Mouse (Mus musculus): ENCODE data around the gene Sez6l. TPM values are rescaled to one million over a fixed set of nuclear protein-coding genes. Genes with fewer than 3 reads are reported as not detected.
A peak's percentile ranks its signal among the peaks of the same experiment; 100 is the strongest.

The Sez6l gene
- polyA plus RNA-seq, 1 experiment from 2014 or later: 0.82 TPM

- 73% methylated on average over 2 of the region's 2 CpGs for WGBS
- Histone ChIP-seq H3K4me3 (ENCODE audit: low read depth, low read length) (no peak overlapping the region), H3K36me3 (ENCODE audit: control insufficient read depth, insufficient read depth, low read length) (no peaks in the 10 kb centered on the region), H3K4me1 (ENCODE audit: control insufficient read depth, insufficient read depth, low read length) (peaks cover 21% of the 10 kb centered on the region), H3K27me3 (replicated peaks; ENCODE audit: control insufficient read depth, insufficient read depth, low read length) (no peaks in the 10 kb centered on the region), H3K27ac (replicated peaks; ENCODE audit: low read depth, low read length) (0 out of 2 replicates have a peak overlapping the region, but pooled peaks have one; percentile 11), H3K9ac (ENCODE audit: low read depth, low read length) (no peak overlapping the region), H3K4me2 (ENCODE audit: low read depth, low read length) (no peak overlapping the region), H3K9me3 (ENCODE audit: control insufficient read depth, low read length) (no peaks in the 10 kb centered on the region)
- no peak for DNase-seq (ENCODE audit: low spot score)
- no peak for ATAC-seq (ENCODE audit: low read depth)
These were observed 30.1 kb upstream of the Sez6l start for GRCm38 (mm10) chr5:112607119-112607518.

GRCm38 (mm10) chr5:112605371-112605770, 28.4 kb upstream of the Sez6l start:
- no peak overlapping the region for H3K27ac ChIP-seq (replicated peaks; ENCODE audit: low read depth, low read length)
- no peaks in the 10 kb centered on the region for H3K27me3 ChIP-seq (replicated peaks; ENCODE audit: control insufficient read depth, insufficient read depth, low read length)
- H3K9me3 ChIP-seq (ENCODE audit: control insufficient read depth, low read length): no peaks in the 10 kb centered on the region
- H3K4me3 ChIP-seq (ENCODE audit: low read depth, low read length): no peak overlapping the region
- H3K4me2 ChIP-seq (ENCODE audit: low read depth, low read length): no peak overlapping the region
- DNase-seq (ENCODE audit: low spot score) (no peak), ATAC-seq (ENCODE audit: low read depth) (no peak)
- H3K36me3 ChIP-seq (ENCODE audit: control insufficient read depth, insufficient read depth, low read length): no peaks in the 10 kb centered on the region
- 67% methylated on average over 14 of the region's 14 CpGs for WGBS
- peaks cover 24% of the 10 kb centered on the region for H3K4me1 ChIP-seq (ENCODE audit: control insufficient read depth, insufficient read depth, low read length)
- no peak overlapping the region for H3K9ac ChIP-seq (ENCODE audit: low read depth, low read length)

GRCm38 (mm10) chr5:112604251-112604650, 27.3 kb upstream of the Sez6l start:
- H3K4me1 ChIP-seq (ENCODE audit: control insufficient read depth, insufficient read depth, low read length): peaks cover 25% of the 10 kb centered on the region
- H3K27me3 ChIP-seq (replicated peaks; ENCODE audit: control insufficient read depth, insufficient read depth, low read length): no peaks in the 10 kb centered on the region
- WGBS: 74% methylated on average over 1 of the region's 1 CpGs
- H3K4me3 ChIP-seq (ENCODE audit: low read depth, low read length): no peak overlapping the region
- H3K27ac ChIP-seq (replicated peaks; ENCODE audit: low read depth, low read length): no peak overlapping the region
- H3K9ac ChIP-seq (ENCODE audit: low read depth, low read length): no peak overlapping the region
- H3K4me2 ChIP-seq (ENCODE audit: low read depth, low read length): no peak overlapping the region
- no peaks in the 10 kb centered on the region for H3K9me3 ChIP-seq (ENCODE audit: control insufficient read depth, low read length)
- ATAC-seq (ENCODE audit: low read depth) (no peak), DNase-seq (ENCODE audit: low spot score) (peak; percentile 56)
- no peaks in the 10 kb centered on the region for H3K36me3 ChIP-seq (ENCODE audit: control insufficient read depth, insufficient read depth, low read length)

DNA sequence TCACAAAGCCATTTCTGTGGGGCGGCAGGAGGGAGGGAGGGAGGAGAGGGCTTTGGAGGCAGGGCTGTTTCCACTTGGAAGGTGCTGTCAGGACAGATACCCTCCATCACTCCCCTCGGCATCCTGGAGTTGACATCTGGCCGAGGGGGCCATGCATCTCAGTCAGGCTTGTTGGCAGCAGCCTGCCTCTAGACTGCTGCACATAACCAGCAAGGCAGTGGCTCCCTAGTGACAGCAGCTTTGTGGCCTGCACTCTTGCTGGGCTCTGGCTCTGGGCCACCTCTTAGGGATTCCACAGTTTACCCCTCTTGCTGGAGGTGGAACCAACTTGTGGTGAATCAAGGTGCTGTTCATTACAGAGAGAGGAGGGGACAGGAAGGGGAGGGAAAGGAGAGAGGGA, 26.6 kb upstream of the Sez6l start:
- ATAC-seq (ENCODE audit: low read depth): peak; percentile 53; the same call in 1 of the 2 replicates

DNA sequence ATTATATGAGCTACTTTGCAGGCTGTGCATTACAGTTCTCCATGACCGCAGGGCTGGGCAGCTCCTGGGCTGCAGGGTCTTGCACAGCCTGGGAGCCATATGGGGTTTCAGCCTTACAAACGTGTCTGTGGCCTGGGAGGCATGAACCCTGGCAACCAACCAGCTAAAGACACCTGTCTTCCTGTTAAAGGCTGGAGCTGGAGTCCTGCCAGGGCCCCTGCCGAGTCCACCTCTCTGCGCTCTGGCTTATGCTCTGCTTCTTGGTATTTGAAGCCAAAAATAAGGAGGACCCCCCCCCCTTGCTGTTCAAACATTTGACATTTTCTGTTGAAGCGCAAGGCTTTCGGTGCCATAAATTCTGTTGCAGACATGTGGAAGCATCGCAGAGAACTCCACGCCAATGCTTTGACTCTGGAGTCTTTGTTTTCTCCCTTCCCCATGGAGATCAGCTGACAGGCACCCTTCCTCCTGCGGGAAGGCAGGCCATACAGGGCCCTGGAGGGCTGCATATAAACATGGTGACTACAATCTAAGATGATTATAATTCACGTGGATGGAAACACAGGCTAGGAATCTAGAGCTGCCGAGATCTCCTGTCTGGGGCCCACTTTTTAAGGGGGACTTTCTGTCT, 23.4 kb upstream of the Sez6l start:
- no peaks in the 10 kb centered on the region for H3K36me3 ChIP-seq (ENCODE audit: control insufficient read depth, insufficient read depth, low read length)
- no peaks in the 10 kb centered on the region for H3K9me3 ChIP-seq (ENCODE audit: control insufficient read depth, low read length)
- H3K27ac ChIP-seq (replicated peaks; ENCODE audit: low read depth, low read length): no peak overlapping the region
- peaks cover 14% of the 10 kb centered on the region; the same call in 1 of the 2 replicates for H3K4me1 ChIP-seq (ENCODE audit: control insufficient read depth, insufficient read depth, low read length)
- WGBS: 37% methylated on average over 11 of the region's 11 CpGs
- H3K27me3 ChIP-seq (replicated peaks; ENCODE audit: control insufficient read depth, insufficient read depth, low read length): no peaks in the 10 kb centered on the region
- DNase-seq (ENCODE audit: low spot score) (peak; percentile 67), ATAC-seq (ENCODE audit: low read depth) (no peak)
- no peak overlapping the region for H3K4me2 ChIP-seq (ENCODE audit: low read depth, low read length)
- no peak overlapping the region for H3K4me3 ChIP-seq (ENCODE audit: low read depth, low read length)
- no peak overlapping the region for H3K9ac ChIP-seq (ENCODE audit: low read depth, low read length)

More for the DNA sequence above, 26.6 kb upstream of the Sez6l start:
- Histone ChIP-seq H3K27me3 (replicated peaks; ENCODE audit: control insufficient read depth, insufficient read depth, low read length) (no peaks in the 10 kb centered on the region), H3K4me3 (ENCODE audit: low read depth, low read length) (no peak overlapping the region), H3K9ac (ENCODE audit: low read depth, low read length) (no peak overlapping the region), H3K4me2 (ENCODE audit: low read depth, low read length) (no peak overlapping the region), H3K27ac (replicated peaks; ENCODE audit: low read depth, low read length) (no peak overlapping the region), H3K9me3 (ENCODE audit: control insufficient read depth, low read length) (no peaks in the 10 kb centered on the region), H3K36me3 (ENCODE audit: control insufficient read depth, insufficient read depth, low read length) (no peaks in the 10 kb centered on the region), H3K4me1 (ENCODE audit: control insufficient read depth, insufficient read depth, low read length) (peaks cover 25% of the 10 kb centered on the region)
- DNase-seq (ENCODE audit: low spot score): peak; percentile 70
- WGBS: 17% methylated on average over 3 of the region's 3 CpGs

DNA sequence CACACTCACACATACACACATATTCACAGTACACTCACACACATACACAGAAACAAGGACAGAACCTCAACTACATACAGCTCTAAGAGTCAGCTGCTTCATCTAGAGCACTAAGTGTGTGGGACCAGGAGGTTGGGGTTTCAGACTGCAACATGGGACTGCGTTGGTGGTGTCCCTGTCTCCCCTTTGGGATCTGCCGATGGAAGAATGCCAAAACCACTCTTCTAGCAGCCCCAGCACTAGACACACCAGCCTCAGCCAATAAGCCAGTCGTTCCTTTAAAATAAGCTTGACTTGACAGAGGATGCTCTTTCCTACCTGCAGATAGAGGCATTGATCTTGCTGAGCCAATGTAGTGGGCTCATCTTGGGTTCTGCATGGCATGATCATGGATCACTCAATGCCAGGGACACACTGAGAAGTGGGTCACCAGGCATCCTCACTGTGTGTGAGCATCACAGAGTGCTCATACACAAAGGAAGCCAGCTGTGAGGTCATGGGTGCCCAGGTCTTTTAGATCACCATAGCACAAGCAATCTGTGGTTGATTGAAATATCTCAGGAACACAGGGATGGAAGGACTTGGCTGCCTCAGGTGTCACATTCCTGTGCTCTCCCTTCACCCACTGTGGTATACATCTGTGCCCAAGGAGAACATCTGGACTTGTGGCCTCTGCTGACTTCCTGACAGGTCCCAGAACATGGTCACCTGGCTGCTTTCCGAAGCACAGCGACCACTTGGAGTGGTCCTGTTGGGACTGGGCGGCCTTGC, 22.7 kb upstream of the Sez6l start:
- Histone ChIP-seq H3K27me3 (replicated peaks; ENCODE audit: control insufficient read depth, insufficient read depth, low read length) (no peaks in the 10 kb centered on the region), H3K4me2 (ENCODE audit: low read depth, low read length) (no peak overlapping the region), H3K9me3 (ENCODE audit: control insufficient read depth, low read length) (no peaks in the 10 kb centered on the region), H3K36me3 (ENCODE audit: control insufficient read depth, insufficient read depth, low read length) (no peaks in the 10 kb centered on the region), H3K27ac (replicated peaks; ENCODE audit: low read depth, low read length) (no peak overlapping the region), H3K9ac (ENCODE audit: low read depth, low read length) (no peak overlapping the region), H3K4me3 (ENCODE audit: low read depth, low read length) (no peak overlapping the region), H3K4me1 (ENCODE audit: control insufficient read depth, insufficient read depth, low read length) (peaks cover 14% of the 10 kb centered on the region; the same call in 1 of the 2 replicates)
- no peak for DNase-seq (ENCODE audit: low spot score)
- WGBS: 73% methylated on average over 6 of the region's 6 CpGs
- ATAC-seq (ENCODE audit: low read depth): no peak

- Histone ChIP-seq H3K4me1 (ENCODE audit: control insufficient read depth, insufficient read depth, low read length) (peaks cover 4% of the 10 kb centered on the region; the same call in 1 of the 2 replicates), H3K36me3 (ENCODE audit: control insufficient read depth, insufficient read depth, low read length) (no peaks in the 10 kb centered on the region), H3K9ac (ENCODE audit: low read depth, low read length) (no peak overlapping the region), H3K27me3 (replicated peaks; ENCODE audit: control insufficient read depth, insufficient read depth, low read length) (no peaks in the 10 kb centered on the region), H3K9me3 (ENCODE audit: control insufficient read depth, low read length) (no peaks in the 10 kb centered on the region), H3K4me3 (ENCODE audit: low read depth, low read length) (no peak overlapping the region), H3K27ac (replicated peaks; ENCODE audit: low read depth, low read length) (no peak overlapping the region), H3K4me2 (ENCODE audit: low read depth, low read length) (no peak overlapping the region)
- ATAC-seq (ENCODE audit: low read depth) (0 out of 2 replicates have a peak, but pooled peaks have one; percentile 41), DNase-seq (ENCODE audit: low spot score) (no peak)
- WGBS: 80% methylated on average over 6 of the region's 6 CpGs
These were observed 20.9 kb upstream of the Sez6l start for GRCm38 (mm10) chr5:112597876-112598275.

GRCm38 (mm10) chr5:112597307-112597706, 20.3 kb upstream of the Sez6l start:
- Histone ChIP-seq H3K4me3 (ENCODE audit: low read depth, low read length) (no peak overlapping the region), H3K36me3 (ENCODE audit: control insufficient read depth, insufficient read depth, low read length) (no peaks in the 10 kb centered on the region), H3K9me3 (ENCODE audit: control insufficient read depth, low read length) (no peaks in the 10 kb centered on the region), H3K27ac (replicated peaks; ENCODE audit: low read depth, low read length) (no peak overlapping the region), H3K9ac (ENCODE audit: low read depth, low read length) (no peak overlapping the region), H3K4me1 (ENCODE audit: control insufficient read depth, insufficient read depth, low read length) (peaks cover 4% of the 10 kb centered on the region; the same call in 1 of the 2 replicates), H3K4me2 (ENCODE audit: low read depth, low read length) (no peak overlapping the region), H3K27me3 (replicated peaks; ENCODE audit: control insufficient read depth, insufficient read depth, low read length) (no peaks in the 10 kb centered on the region)
- ATAC-seq (ENCODE audit: low read depth) (no peak), DNase-seq (ENCODE audit: low spot score) (no peak)
- 89% methylated on average over 2 of the region's 2 CpGs for WGBS
